Mouse (Mus musculus) B cell, adult 67 days (primary cell): Measurements from ENCODE around the gene Olfr1020. TPM values are rescaled to one million over a fixed set of nuclear protein-coding genes. Genes with fewer than 3 reads are reported as not detected.

Experiments
- total RNA-seq, 2 experiments: library from RNA; stranded (reverse); gene quantifications; 4 replicates each; pipeline ENCODE4 v1.2.4; 2023

Olfr1020 gene
- not detected for total RNA-seq

DNA sequence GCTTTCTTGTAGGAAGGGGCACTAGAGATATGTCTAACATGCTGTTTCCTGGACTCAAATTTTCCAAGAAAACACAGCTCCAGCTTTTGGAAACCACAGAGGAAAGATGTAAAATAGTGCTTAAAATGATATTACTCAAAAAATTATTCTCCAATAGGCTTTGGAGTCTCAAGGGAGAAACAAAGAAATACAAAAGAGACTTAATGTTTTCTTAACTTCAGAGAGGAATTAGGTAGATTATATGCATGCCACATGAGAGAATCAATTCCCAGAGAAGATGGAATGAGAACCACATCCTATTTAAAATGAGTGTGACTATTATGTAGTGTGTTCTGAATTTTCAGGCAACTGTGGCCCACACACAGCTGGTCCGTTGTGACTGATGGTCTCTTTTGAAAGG, at the start of gene Olfr1020:
TSS of gene Olfr1020 (plus strand) at position 301 of the 400 bp plus-strand sequence.

DNA sequence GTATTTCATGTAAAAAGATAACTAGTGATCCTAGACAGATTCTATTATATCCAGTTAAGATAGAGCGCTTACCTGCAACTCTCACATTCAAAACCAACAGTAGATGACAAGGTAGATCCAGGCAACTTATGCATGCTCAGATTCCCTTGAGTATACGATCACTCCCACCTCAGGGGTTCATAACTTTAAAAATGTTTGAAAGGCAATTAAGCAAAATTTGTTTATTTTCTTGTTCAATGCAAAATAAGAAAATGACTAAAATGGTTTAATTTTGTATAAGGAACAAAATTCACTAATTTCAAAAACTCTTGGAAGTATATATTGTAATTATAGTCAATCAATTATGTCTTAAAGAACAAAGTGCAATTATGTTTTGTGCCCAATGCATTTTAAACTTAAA, 44.4 kb upstream of the Olfr1020 start, which contains the start of gene Olfr1016:
TSS of gene Olfr1016 (minus strand) at position 101 of the 400 bp plus-strand sequence.

DNA sequence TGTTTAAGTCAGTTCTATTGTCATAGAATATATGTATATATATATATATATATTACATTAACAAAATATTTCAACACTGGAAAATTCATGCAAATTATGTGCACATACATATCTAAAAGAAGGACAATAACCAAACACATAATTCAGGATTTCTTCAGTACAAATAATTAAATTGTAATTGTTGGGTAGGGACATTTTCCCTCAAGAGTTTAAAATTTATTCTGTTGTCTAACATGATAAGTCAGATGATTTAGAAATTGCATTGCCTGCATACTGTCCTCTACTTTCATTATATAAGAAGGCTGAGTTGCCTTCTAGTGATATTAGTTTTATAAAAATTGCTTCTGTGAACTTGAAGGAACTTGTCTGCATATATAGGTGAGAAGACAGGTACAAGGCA, 28.7 kb upstream of the Olfr1020 start, which contains the start of gene Olfr1018:
TSS of gene Olfr1018 (plus strand) at position 301 of the 400 bp plus-strand sequence.

DNA sequence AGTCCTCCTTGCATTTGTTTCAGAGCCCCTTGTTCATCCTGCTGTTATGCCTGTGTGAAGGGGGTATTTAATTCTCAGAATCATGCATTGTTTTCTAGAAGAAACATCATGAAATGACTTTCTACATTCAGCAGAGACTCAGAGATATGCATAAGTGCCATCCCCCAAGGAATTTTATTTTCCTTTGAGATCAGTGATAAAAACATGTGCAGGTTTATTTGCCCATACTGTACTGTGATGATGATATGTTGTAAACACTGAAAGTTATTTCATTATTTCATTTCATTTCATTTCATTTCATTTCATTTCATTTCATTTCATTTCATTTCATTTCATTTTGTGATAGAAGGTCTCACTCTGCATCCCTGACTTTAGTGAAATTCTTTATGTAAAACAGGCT, 1.4 kb upstream of the Olfr1020 start, which contains the start of gene Olfr1019:
TSS of gene Olfr1019 (minus strand) at position 101 of the 400 bp plus-strand sequence.

DNA sequence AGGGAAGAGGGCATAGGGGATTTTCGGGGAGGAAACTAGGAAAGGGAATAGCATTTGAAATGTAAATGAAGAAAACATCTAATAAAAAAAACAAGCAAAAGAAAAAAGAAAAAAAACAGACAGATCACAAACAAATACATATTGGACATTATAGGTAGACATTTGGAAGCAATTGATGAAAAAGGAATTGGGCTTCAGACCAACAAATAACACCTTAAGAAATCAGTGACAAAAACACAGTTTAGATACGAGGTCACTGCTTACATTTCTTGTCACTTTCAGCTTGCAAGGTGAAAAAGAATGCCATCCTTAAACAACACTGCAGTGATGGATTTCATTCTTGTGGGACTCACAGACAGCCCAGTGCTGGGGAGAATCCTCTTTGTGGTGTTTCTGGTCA, 21.5 kb downstream of the Olfr1020 start, which contains the start of gene Olfr1022:
TSS of gene Olfr1022 (plus strand) at position 301 of the 400 bp plus-strand sequence.

DNA sequence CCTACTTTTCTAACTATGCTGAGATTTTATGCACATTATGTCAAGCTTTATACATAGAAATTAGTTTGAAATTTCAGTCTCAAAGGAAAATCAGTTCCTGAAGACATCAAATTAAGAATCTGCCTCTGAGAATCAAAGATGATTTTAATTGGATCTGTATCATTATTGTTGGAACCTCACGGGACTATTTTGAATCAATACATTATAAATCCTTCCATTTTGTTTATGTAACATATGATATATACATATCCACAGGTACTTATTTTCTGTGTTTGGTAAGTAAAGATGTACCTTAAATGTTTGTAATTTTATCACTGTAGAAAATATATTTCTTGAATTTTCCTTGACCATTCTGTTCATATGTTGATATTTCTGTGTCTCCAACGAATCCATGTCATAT, 38.5 kb downstream of the Olfr1020 start, which contains the start of gene Olfr1023:
TSS of gene Olfr1023 (plus strand) at position 301 of the 400 bp plus-strand sequence.

Other genes starting within 250 kb of the Olfr1020 start
- not detected for gene Olfr1000, start 235.1 kb upstream of the Olfr1020 start, total RNA-seq
- gene Olfr1002, start 196.3 kb upstream of the Olfr1020 start, total RNA-seq: not detected
- gene Olfr154, start 182.6 kb upstream of the Olfr1020 start, total RNA-seq: not detected
- not detected for gene Olfr1006, start 168.3 kb upstream of the Olfr1020 start, total RNA-seq
- not detected for gene Olfr1008, start 157.6 kb upstream of the Olfr1020 start, total RNA-seq
- not detected for gene Olfr1009, start 131.6 kb upstream of the Olfr1020 start, total RNA-seq
- not detected for gene Olfr1012, start 84.3 kb upstream of the Olfr1020 start, total RNA-seq
- gene Olfr1013, start 79.9 kb upstream of the Olfr1020 start, total RNA-seq: not detected
- not detected for gene Olfr1014, start 74.3 kb upstream of the Olfr1020 start, total RNA-seq
- not detected for gene Olfr1015, start 65.0 kb upstream of the Olfr1020 start, total RNA-seq
- gene Olfr1016, start 44.5 kb upstream of the Olfr1020 start, total RNA-seq: not detected
- not detected for gene Olfr1018, start 28.6 kb upstream of the Olfr1020 start, total RNA-seq
- not detected for gene Olfr1019, start 1.5 kb upstream of the Olfr1020 start, total RNA-seq
- gene Olfr1022, start 21.6 kb downstream of the Olfr1020 start, total RNA-seq: not detected
- gene Olfr1023, start 38.6 kb downstream of the Olfr1020 start, total RNA-seq: not detected
- gene Olfr1024, start 58.0 kb downstream of the Olfr1020 start, total RNA-seq: not detected
- not detected for gene Olfr1025-ps1, start 68.2 kb downstream of the Olfr1020 start, total RNA-seq
- gene Olfr1026, start 74.5 kb downstream of the Olfr1020 start, total RNA-seq: not detected
- not detected for gene Olfr1028, start 103.4 kb downstream of the Olfr1020 start, total RNA-seq
- gene Olfr1029, start 126.9 kb downstream of the Olfr1020 start, total RNA-seq: not detected
- gene Olfr1030, start 132.2 kb downstream of the Olfr1020 start, total RNA-seq: not detected
- not detected for gene Olfr1031, start 143.3 kb downstream of the Olfr1020 start, total RNA-seq
- gene Olfr1032, start 158.5 kb downstream of the Olfr1020 start, total RNA-seq: not detected
- gene Olfr1033, start 173.6 kb downstream of the Olfr1020 start, total RNA-seq: not detected
- not detected for gene Olfr1034, start 198.8 kb downstream of the Olfr1020 start, total RNA-seq
- gene Olfr1036, start 227.0 kb downstream of the Olfr1020 start, total RNA-seq: not detected
- not detected for gene Olfr1037, start 240.4 kb downstream of the Olfr1020 start, total RNA-seq